Mouse (Mus musculus) liver, adult 10 weeks (tissue): ENCODE data around the gene Rad54l2. TPM values are rescaled to one million over a fixed set of nuclear protein-coding genes. Genes with fewer than 3 reads are reported as not detected.

Experiments
- polyA plus RNA-seq: library from polyadenylated mRNA; stranded (reverse); fragments of 350-450 nt; fragmentation: Illumina TruSeq; extraction: RNeasy Lipid Tissue Mini Kit (QIAGEN cat#74804); gene quantifications from one replicate; pipeline ENCODE4 v1.2.3, GENCODE M21; 2014; ENCODE audit warnings: low read depth, low replicate concordance

Rad54l2 gene
- 7.7 TPM for polyA plus RNA-seq

DNA sequence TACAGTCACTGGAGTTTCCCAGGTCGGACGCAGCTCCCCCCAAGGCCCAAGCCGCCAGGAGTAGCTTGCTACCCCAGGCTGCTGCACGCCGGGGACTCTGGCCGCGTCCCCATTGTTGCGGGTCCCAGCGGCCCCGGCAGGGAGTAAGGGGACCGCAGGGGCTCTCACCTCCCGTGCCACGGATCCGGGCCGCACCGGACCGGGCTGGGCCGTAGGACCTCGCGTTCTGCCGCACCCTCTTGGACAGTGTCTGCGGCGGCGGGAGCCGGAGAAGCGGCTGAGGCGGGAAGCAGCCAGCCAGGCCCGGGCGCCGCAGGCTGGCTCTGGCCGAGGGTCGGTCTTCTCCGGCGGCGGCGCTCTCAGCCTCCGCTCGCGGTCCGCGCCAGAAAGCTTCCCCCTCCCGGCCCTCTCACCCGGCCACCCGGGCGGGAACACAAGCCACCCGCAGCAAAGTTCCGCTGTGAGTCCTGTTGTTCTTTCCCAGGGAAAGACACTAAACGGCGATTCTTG lies at the start of gene Rad54l2:
Gene Rad54l2 (minus strand): TSS at position 383 of the 510 bp plus-strand sequence.

DNA sequence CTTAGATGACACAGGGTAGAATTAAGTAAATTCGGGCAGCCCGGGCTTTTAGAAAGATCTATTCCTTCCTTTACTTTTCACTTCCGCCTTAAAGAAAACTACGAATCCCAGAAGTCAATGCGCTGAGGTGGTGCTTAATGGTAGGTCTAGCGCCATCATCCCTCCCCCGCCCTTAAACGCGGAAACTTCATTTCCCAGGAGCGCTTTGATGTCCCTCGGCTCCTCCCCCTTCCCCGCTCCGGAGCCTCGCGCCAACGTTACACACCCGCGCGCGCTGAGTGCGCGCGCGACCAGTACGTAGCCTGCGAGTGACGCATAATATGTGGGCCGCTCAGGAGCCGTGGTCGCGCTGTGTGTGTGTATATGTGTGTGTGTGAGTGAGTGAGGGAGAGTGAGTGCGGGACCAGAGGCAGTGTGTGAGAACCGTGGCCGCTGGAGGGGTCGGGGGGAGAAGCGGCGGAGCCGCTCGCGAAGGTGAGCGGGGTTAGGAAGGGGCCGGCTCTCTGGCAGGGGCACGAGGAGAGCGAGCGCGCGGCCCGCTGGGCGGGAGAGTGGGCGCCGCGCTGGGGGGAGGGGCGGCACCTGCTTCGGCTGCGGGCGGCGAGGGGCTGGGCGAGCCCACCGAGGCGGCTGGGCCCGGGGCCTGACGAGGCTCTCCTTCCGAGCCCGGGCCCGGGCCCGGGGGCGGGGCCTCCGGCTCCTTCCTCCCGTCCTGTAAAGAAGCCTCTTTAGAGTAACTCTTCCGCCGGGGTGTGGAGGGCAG lies 32.8 kb upstream of the Rad54l2 start, which contains the start of gene Dcaf1:
Gene Dcaf1 (plus strand): TSS at position 257 of the 763 bp plus-strand sequence.

GRCm38 (mm10) chr9:106685249-106686101 lies 103.5 kb downstream of the Rad54l2 start, which contains the start of gene Tex264:
Gene Tex264, minus strand, starts transcription at chr9:106685927.

GRCm38 (mm10) chr9:106655884-106656720 lies 132.9 kb downstream of the Rad54l2 start, which contains the start of gene Grm2:
Gene Grm2, minus strand, starts transcription at chr9:106656082.

Other genes with a start within 250 kb of the Rad54l2 start
- not detected for gene Iqcf3, start 227.6 kb downstream of the Rad54l2 start, polyA plus RNA-seq
- gene Iqcf4, start 218.2 kb downstream of the Rad54l2 start, polyA plus RNA-seq = not detected
- not detected for gene Iqcf6, start 162.6 kb downstream of the Rad54l2 start, polyA plus RNA-seq
- not detected for gene Grm2, start 133.1 kb downstream of the Rad54l2 start, polyA plus RNA-seq
- 15.1 TPM for gene Tex264, start 103.3 kb downstream of the Rad54l2 start, polyA plus RNA-seq
- gene Dcaf1, start 32.7 kb upstream of the Rad54l2 start, polyA plus RNA-seq = 13.6 TPM
- gene Rbm15b, start 98.2 kb upstream of the Rad54l2 start, polyA plus RNA-seq = 3.2 TPM
- gene Manf, start 102.8 kb upstream of the Rad54l2 start, polyA plus RNA-seq = 157 TPM